Mouse (Mus musculus) stomach, embryonic 15.5 days (tissue): ENCODE data around the gene Lefty1. TPM values are rescaled to one million over a fixed set of nuclear protein-coding genes. Genes with fewer than 3 reads are reported as not detected.
"Not testable (repeated sequence)": the region's sequence is repeated elsewhere in the genome, so short reads cannot be mapped to it uniquely, and the experiment has no call there.

Source experiments
- ATAC-seq: fragments of 200-750 bp; cut with Nextera tagmentation; 2 replicates; pipeline ENCODE4 v1.8.0; 2017; ENCODE audit warnings: low read depth, moderate number of reproducible peaks, moderate TSS enrichment; ENCODE audit not compliant: insufficient read depth, low FRiP score
- H3K27ac ChIP-seq: fragments of 300-500 bp; sonication (generic); 2 replicates; pipeline ENCODE4 v1.5.1; 2015; ENCODE audit warnings: mild to moderate bottlenecking, inconsistent platforms
- H3K27me3 ChIP-seq: fragments of 300-500 bp; sonication (generic); replicated peaks from 2 replicates; pipeline ENCODE4 v1.6.1; 2015; ENCODE audit warnings: inconsistent platforms
- H3K36me3 ChIP-seq: fragments of 300-500 bp; sonication (generic); 2 replicates; pipeline ENCODE4 v1.6.1; 2015; ENCODE audit warnings: inconsistent platforms
- H3K4me1 ChIP-seq: fragments of 300-500 bp; sonication (generic); 2 replicates; pipeline ENCODE4 v1.6.1; 2015; ENCODE audit warnings: inconsistent platforms
- H3K4me2 ChIP-seq: fragments of 300-500 bp; sonication (generic); 2 replicates; pipeline ENCODE4 v1.6.1; 2015; ENCODE audit warnings: mild to moderate bottlenecking, inconsistent platforms
- H3K4me3 ChIP-seq: fragments of 300-500 bp; sonication (generic); replicated peaks from 2 replicates; pipeline ENCODE4 v1.5.1; 2015; ENCODE audit warnings: inconsistent platforms
- H3K9ac ChIP-seq: fragments of 300-500 bp; sonication (generic); 2 replicates; pipeline ENCODE4 v1.6.1; 2015; ENCODE audit warnings: inconsistent platforms
- H3K9me3 ChIP-seq: fragments of 300-500 bp; sonication (generic); 2 replicates; pipeline ENCODE4 v1.6.1; 2016; ENCODE audit warnings: inconsistent platforms
- WGBS: fragments of 180-500 bp; shearing (Covaris S2); methylation state at CpG from one replicate; pipeline ENCODE4 v1.1.7; 2015; 5-methylcytosine and 5-hydroxymethylcytosine counted together
- polyA plus RNA-seq: library from polyadenylated mRNA; unstranded; fragments of >200 nt; fragmentation: Nextera tagmentation; extraction: Ambion mirVana; gene quantifications from 2 replicates; pipeline ENCODE4 v1.2.1, GENCODE M21; 2015

Gene Lefty1
- polyA plus RNA-seq, 1 experiment from 2014 or later = 3.7 TPM

DNA sequence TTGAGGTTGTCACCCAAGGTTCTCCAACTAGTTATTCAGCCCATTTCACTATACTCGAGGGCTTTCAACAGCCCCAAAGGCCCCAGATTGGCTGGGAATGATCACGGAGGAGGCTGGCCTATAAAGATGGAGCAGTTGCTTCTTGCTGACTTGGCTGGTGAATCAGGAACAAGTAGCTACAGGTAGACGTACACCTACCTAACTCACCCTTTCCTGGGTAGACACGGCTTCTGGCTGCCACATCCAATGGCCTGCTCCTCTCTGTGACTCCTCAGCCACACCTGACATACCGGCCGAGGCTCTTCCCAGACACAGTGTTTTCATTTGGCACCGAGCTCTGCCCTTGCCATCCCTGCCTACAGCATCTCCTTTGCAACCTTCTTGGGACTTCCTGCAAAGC lies 32.4 kb downstream of the Lefty1 start:
- WGBS = 90% methylated on average over 7 of the region's 7 CpGs
- no peaks in the 10 kb centered on the region for H3K27me3 ChIP-seq
- H3K9me3 ChIP-seq = no peaks in the 10 kb centered on the region
- H3K4me2 ChIP-seq = no peak overlapping the region
- no peak overlapping the region for H3K4me3 ChIP-seq
- ATAC-seq = no peak
- no peak overlapping the region for H3K27ac ChIP-seq
- H3K9ac ChIP-seq = no peak overlapping the region
- H3K4me1 ChIP-seq = no peaks in the 10 kb centered on the region
- H3K36me3 ChIP-seq = peaks cover 57% of the 10 kb centered on the region

DNA sequence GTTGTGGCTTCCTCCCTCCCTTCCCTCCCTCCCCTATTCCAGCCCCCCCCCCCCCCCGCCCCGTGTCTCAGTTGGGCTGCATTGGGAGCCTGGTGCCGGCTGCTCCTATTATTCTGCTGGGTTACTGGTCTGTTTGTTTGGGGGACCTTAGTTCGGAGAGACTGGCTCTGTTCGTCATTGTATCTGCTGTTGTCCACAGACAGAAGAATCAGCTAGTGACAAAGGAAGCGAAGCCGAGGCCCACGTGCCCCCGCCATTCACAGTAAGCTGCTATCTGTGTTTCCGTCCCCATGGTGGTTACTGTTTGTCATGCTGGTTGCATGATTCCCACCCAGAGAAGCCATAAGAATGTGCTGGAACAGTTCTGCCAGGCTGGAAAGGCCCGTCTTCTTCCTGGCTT lies 38.1 kb downstream of the Lefty1 start:
- ATAC-seq = no peak
- 77% methylated on average over 10 of the region's 11 CpGs for WGBS

DNA sequence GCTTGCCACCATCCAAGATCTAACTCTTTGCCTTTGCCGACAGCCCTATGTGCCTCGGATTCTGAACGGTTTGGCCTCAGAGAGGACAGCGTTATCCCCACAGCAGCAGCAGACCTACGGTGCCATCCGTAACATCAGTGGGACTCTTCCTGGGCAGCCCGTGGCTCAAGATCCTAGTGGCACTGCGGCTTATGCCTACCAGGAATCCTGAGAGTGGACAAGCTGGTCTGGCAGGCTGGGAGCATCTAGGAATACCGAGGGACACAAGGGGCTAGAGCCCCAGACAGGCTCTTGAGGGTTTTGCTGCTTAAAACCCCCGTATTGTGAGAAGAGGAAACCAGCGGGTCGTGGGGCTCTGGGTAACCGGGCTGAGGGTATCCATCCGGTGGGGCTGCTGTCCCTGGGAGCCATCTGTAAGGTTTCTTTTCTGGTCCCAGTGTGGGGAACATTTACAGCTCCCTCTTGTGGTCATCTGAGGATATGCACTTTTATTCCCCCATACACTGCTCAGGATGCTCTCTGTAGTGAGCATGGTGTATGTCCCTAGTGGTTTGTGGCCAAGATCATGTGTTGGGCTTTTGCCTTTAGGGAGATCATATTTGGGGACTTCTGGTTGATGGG lies 39.4 kb downstream of the Lefty1 start:
- Histone ChIP-seq H3K4me2 (no peak overlapping the region), H3K4me1 (no peaks in the 10 kb centered on the region), H3K9ac (no peak overlapping the region), H3K27ac (no peak overlapping the region), H3K4me3 (no peak overlapping the region), H3K27me3 (no peaks in the 10 kb centered on the region), H3K9me3 (no peaks in the 10 kb centered on the region), H3K36me3 (peaks cover 23% of the 10 kb centered on the region; the same call in 1 of the 2 replicates)
- peak; percentile 57; the same call in 1 of the 2 replicates for ATAC-seq
- 62% methylated on average over 14 of the region's 14 CpGs for WGBS

More for the DNA sequence above, 38.1 kb downstream of the Lefty1 start:
- Histone ChIP-seq H3K27me3 (no peaks in the 10 kb centered on the region), H3K9me3 (no peaks in the 10 kb centered on the region), H3K4me3 (no peak overlapping the region), H3K4me2 (no peak overlapping the region), H3K36me3 (peaks cover 32% of the 10 kb centered on the region; the same call in 1 of the 2 replicates), H3K9ac (no peak overlapping the region), H3K4me1 (no peaks in the 10 kb centered on the region), H3K27ac (no peak overlapping the region)

GRCm38 (mm10) chr1:180976110-180976679 lies 41.4 kb downstream of the Lefty1 start:
- 64% methylated on average over 4 of the region's 4 CpGs for WGBS
- Histone ChIP-seq H3K27me3 (no peaks in the 10 kb centered on the region), H3K9ac (no peak overlapping the region), H3K4me2 (no peak overlapping the region), H3K9me3 (no peaks in the 10 kb centered on the region), H3K4me1 (no peaks in the 10 kb centered on the region), H3K36me3 (peaks cover 17% of the 10 kb centered on the region; the same call in 1 of the 2 replicates), H3K4me3 (no peak overlapping the region), H3K27ac (no peak overlapping the region)
- no peak for ATAC-seq

GRCm38 (mm10) chr1:180979484-180980251 lies 44.8 kb downstream of the Lefty1 start:
- Histone ChIP-seq H3K36me3 (no peaks in the 10 kb centered on the region), H3K9ac (no peak overlapping the region), H3K4me3 (no peak overlapping the region), H3K27ac (no peak overlapping the region), H3K4me2 (no peak overlapping the region), H3K27me3 (no peaks in the 10 kb centered on the region), H3K4me1 (no peaks in the 10 kb centered on the region), H3K9me3 (no peaks in the 10 kb centered on the region)
- no peak for ATAC-seq
- WGBS = 76% methylated on average over 24 of the region's 24 CpGs

DNA sequence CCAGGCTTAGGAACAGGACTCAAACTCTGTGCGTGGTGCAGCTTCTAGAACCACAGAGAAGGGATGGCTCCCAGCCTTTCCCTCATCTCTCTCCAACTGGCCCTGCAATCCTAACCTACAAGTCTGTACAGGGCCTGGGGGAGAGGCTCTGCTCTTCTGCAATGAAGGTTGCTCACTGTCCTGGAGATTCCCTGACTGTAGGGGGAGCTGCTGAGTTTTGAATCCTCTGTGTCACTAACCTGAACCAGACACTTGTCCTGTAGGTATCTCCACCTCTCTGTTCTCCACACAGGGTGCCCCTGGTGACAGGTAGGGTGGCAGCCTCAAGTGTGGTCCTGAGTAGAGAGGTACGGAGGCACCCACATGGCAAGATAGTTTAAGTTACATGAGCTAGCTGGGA lies 45.6 kb downstream of the Lefty1 start:
- Histone ChIP-seq H3K36me3 (no peaks in the 10 kb centered on the region), H3K9me3 (no peaks in the 10 kb centered on the region), H3K4me3 (no peak overlapping the region), H3K27ac (no peak overlapping the region), H3K9ac (no peak overlapping the region), H3K4me1 (no peaks in the 10 kb centered on the region), H3K4me2 (no peak overlapping the region), H3K27me3 (no peaks in the 10 kb centered on the region)
- ATAC-seq = peak; percentile 28
- WGBS = 66% methylated on average over 2 of the region's 2 CpGs

GRCm38 (mm10) chr1:180981298-180982046 lies 46.6 kb downstream of the Lefty1 start:
- ATAC-seq = peak; percentile 85
- H3K4me1 ChIP-seq, H3K9me3 ChIP-seq, H3K27me3 ChIP-seq, H3K27ac ChIP-seq, H3K4me2 ChIP-seq, H3K36me3 ChIP-seq, H3K9ac ChIP-seq, H3K4me3 ChIP-seq: not testable (repeated sequence)
- 67% methylated on average over 7 of the region's 7 CpGs for WGBS

GRCm38 (mm10) chr1:180986701-180987100 lies 51.9 kb downstream of the Lefty1 start:
- no peaks in the 10 kb centered on the region for H3K9me3 ChIP-seq
- no peak overlapping the region for H3K4me2 ChIP-seq
- 0 out of 2 replicates have a peak, but pooled peaks cover 2% of the 10 kb centered on the region for H3K4me1 ChIP-seq
- no peak overlapping the region for H3K27ac ChIP-seq
- no peak for ATAC-seq
- no peak overlapping the region for H3K9ac ChIP-seq
- no peaks in the 10 kb centered on the region for H3K27me3 ChIP-seq
- no peaks in the 10 kb centered on the region for H3K36me3 ChIP-seq
- 90% methylated on average over 8 of the region's 8 CpGs for WGBS
- H3K4me3 ChIP-seq = no peak overlapping the region

DNA sequence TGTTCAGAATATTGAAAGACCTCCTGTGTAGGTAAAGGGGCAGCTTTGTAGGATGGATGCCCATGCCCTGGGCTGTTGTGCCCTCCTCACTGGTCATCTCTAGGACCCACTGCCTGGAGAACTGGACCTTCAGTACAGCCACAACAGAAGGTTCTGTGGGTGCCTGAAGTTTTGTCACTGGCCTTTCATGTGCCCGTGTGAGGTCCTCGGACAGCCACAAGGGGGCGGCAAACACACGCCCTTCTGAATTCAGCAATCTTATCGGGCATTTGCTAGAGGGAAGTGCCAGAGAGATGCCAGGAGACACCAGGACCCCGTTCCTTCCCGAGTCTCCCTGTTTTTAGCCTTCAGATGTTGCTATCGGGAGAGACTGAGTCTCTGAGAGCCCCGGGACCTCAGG lies 52.9 kb downstream of the Lefty1 start:
- Histone ChIP-seq H3K9ac (no peak overlapping the region), H3K27me3 (no peaks in the 10 kb centered on the region), H3K36me3 (no peaks in the 10 kb centered on the region), H3K9me3 (no peaks in the 10 kb centered on the region), H3K4me1 (0 out of 2 replicates have a peak, but pooled peaks cover 2% of the 10 kb centered on the region), H3K4me2 (peak overlapping the region; percentile 25; the same call in 1 of the 2 replicates), H3K27ac (no peak overlapping the region), H3K4me3 (no peak overlapping the region)
- 3% methylated on average over 9 of the region's 9 CpGs for WGBS
- ATAC-seq = no peak
